Mouse (Mus musculus): ENCODE data around the gene Phb2. TPM values are rescaled to one million over a fixed set of nuclear protein-coding genes. Genes with fewer than 3 reads are reported as not detected.

Phb2 gene
- polyA plus RNA-seq, 1 experiment from 2014 or later, result 318 TPM

DNA sequence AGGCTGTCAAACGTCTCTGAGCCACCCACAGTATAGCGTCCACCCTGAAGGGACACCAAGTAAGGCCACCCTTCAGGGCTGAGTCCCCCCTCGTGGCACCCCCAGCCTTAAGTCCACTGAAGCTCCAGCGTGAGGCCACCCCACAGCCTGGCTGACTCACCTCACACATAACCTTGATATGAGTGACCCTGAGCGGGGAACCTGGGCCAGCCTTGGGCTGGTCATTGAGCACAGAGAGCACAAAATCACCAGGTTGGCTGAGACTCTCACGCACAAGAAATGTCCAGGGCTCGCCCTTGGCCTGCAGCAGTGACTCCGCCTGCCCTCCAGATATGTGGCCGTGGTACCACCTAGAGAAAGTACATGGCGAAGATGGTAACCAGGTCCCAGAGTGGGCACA lies 16.5 kb downstream of the Phb2 start:
- no peak for ATAC-seq (ENCODE audit: low FRiP score)
- WGBS, result 90% methylated on average over 10 of the region's 10 CpGs

DNA sequence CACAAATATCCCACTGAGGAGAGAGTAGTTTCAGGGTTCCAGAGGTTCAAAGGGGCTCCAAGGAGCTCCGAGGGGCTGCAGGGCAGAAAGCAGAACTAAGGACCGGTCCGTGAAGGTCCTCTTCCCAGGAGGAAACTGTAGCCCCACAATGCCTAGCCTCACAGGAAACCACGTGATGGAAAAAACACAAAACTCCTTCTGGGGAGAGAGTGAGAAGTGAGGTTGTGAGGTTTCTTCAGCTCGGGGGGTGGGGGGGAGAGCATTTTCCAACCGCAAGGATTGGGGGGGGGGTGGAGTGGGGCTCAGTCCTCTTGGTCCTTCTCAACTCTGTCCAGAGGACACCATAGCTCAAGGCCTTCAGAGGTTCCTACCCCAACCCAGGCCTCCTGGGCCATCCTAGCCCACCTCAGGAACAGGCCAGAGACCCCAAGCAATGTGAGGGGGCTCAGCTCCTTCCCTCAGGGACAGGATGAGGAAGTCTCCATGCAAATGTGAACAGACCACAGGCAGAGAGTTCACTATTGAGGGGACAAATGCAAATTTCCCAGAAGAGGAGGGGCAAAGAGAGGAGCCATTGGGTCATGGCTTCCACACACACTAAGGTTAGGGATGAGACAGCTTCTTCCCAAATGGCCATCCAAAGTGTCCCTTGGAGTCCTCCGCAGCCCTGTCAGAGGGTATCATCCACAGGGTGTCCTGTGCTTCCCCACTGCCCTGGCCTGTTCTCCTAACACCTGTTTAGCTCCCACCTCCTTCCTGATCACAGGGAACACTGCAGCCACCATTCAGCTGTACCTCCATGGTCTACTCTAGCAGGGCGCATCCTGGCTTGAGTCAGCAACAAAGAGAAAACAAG lies 17.9 kb downstream of the Phb2 start:
- H3K4me1 ChIP-seq (replicated peaks; ENCODE audit: control insufficient read depth, insufficient read depth, low read length), result no peaks in the 10 kb centered on the region
- ATAC-seq (ENCODE audit: low FRiP score) (no peak), DNase-seq (ENCODE audit: low spot score) (no peak)
- no peaks in the 10 kb centered on the region for H3K36me3 ChIP-seq (ENCODE audit: control insufficient read depth, insufficient read depth, low read length)
- no peak overlapping the region for H3K27ac ChIP-seq (ENCODE audit: low read depth, low read length)
- no peaks in the 10 kb centered on the region for H3K9me3 ChIP-seq (ENCODE audit: control insufficient read depth, low read length)
- H3K4me3 ChIP-seq (ENCODE audit: low read depth, low read length), result no peak overlapping the region
- no peak overlapping the region for H3K9ac ChIP-seq (ENCODE audit: low read depth, low read length)
- H3K27me3 ChIP-seq (ENCODE audit: control insufficient read depth, insufficient read depth, low read length), result no peaks in the 10 kb centered on the region
- H3K4me2 ChIP-seq (replicated peaks; ENCODE audit: low read depth, low read length), result no peak overlapping the region
- WGBS, result 80% methylated on average over 7 of the region's 8 CpGs

More for the DNA sequence above, 16.5 kb downstream of the Phb2 start:
- H3K9me3 ChIP-seq (ENCODE audit: control insufficient read depth, low read length), result no peaks in the 10 kb centered on the region
- H3K9ac ChIP-seq (ENCODE audit: low read depth, low read length), result no peak overlapping the region
- no peak overlapping the region for H3K27ac ChIP-seq (ENCODE audit: low read depth, low read length)
- H3K27me3 ChIP-seq (ENCODE audit: control insufficient read depth, insufficient read depth, low read length), result no peaks in the 10 kb centered on the region
- H3K4me1 ChIP-seq (replicated peaks; ENCODE audit: control insufficient read depth, insufficient read depth, low read length), result no peaks in the 10 kb centered on the region
- no peak overlapping the region for H3K4me2 ChIP-seq (replicated peaks; ENCODE audit: low read depth, low read length)
- H3K4me3 ChIP-seq (ENCODE audit: low read depth, low read length), result no peak overlapping the region
- DNase-seq (ENCODE audit: low spot score), result no peak
- no peaks in the 10 kb centered on the region for H3K36me3 ChIP-seq (ENCODE audit: control insufficient read depth, insufficient read depth, low read length)

DNA sequence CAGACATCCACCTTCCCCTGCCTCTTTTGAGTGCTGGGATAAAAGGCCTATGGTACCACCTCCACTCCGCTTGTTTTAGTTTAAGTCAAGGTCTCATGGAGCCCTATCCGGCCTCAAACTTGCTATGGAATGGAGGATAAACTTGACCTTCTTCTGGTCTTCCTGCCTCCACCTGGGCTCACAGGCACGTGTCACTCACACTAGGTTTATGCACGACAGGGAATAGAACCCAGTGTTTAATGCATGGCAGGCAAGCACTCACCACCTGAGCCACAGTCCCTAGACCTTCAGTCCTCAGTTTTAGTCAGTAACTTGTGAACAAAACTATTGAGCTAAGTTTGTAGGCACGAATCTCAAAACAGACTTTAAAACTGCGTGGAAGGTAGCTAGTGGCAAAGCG lies 18.9 kb downstream of the Phb2 start:
- 88% methylated on average over 7 of the region's 7 CpGs for WGBS
- H3K27ac ChIP-seq (ENCODE audit: low read depth, low read length), result no peak overlapping the region
- no peak overlapping the region for H3K4me3 ChIP-seq (ENCODE audit: low read depth, low read length)
- H3K4me1 ChIP-seq (replicated peaks; ENCODE audit: control insufficient read depth, insufficient read depth, low read length), result no peaks in the 10 kb centered on the region
- H3K4me2 ChIP-seq (replicated peaks; ENCODE audit: low read depth, low read length), result no peak overlapping the region
- no peaks in the 10 kb centered on the region for H3K27me3 ChIP-seq (ENCODE audit: control insufficient read depth, insufficient read depth, low read length)
- no peaks in the 10 kb centered on the region for H3K9me3 ChIP-seq (ENCODE audit: control insufficient read depth, low read length)
- DNase-seq (ENCODE audit: low spot score) (no peak), ATAC-seq (ENCODE audit: low FRiP score) (no peak)
- H3K36me3 ChIP-seq (ENCODE audit: control insufficient read depth, insufficient read depth, low read length), result no peaks in the 10 kb centered on the region
- H3K9ac ChIP-seq (ENCODE audit: low read depth, low read length), result no peak overlapping the region

DNA sequence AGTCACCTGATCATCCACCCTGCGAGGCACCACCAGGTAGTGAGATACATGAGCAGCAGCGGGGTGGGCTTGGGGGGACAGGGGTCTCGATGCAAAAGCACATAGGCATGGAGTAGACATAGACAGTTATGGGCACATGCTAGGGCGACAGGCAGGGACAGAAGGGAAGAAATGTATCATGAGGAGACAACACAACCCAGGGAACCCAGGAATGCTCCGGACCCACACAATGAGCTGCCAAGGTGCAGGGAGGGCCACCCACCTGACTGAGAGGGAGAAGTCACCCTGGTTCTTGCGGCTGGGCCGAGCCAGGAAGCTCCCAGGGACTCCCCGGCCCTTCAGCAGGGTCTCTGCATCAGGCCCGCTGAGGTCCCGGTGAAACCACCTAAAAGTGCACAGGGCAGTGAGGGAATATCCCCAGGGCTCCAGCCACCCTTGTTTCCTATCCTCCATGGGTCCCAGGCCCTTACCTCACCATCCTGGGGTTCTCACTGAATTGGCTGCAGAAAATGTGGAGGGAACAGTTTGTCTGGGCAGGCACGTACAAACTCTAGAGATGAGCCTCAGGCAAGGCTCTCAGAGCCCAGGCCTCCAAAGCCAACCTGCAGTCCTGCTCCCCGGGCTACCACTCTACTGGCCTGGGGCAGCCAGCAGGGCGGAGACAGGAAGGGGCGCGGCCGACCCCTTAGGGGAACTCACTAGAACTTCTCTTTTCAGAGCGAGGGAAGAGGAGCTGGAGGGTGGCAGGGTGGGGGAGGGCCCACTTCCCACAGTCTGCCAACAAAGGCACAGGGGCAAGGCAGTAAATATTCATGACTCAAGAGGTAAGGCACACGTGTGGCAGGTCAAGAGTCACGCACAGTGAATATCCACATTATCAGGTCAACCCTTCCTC lies 20.6 kb downstream of the Phb2 start:
- Histone ChIP-seq H3K9ac (ENCODE audit: low read depth, low read length) (no peak overlapping the region), H3K4me2 (replicated peaks; ENCODE audit: low read depth, low read length) (no peak overlapping the region), H3K36me3 (ENCODE audit: control insufficient read depth, insufficient read depth, low read length) (no peaks in the 10 kb centered on the region), H3K9me3 (ENCODE audit: control insufficient read depth, low read length) (no peaks in the 10 kb centered on the region), H3K27me3 (ENCODE audit: control insufficient read depth, insufficient read depth, low read length) (no peaks in the 10 kb centered on the region), H3K4me1 (replicated peaks; ENCODE audit: control insufficient read depth, insufficient read depth, low read length) (no peaks in the 10 kb centered on the region), H3K27ac (ENCODE audit: low read depth, low read length) (no peak overlapping the region), H3K4me3 (ENCODE audit: low read depth, low read length) (no peak overlapping the region)
- ATAC-seq (ENCODE audit: low FRiP score) (0 out of 2 replicates have a peak, but pooled peaks have one; percentile 33), DNase-seq (ENCODE audit: low spot score) (no peak)
- 50% methylated on average over 19 of the region's 19 CpGs for WGBS

DNA sequence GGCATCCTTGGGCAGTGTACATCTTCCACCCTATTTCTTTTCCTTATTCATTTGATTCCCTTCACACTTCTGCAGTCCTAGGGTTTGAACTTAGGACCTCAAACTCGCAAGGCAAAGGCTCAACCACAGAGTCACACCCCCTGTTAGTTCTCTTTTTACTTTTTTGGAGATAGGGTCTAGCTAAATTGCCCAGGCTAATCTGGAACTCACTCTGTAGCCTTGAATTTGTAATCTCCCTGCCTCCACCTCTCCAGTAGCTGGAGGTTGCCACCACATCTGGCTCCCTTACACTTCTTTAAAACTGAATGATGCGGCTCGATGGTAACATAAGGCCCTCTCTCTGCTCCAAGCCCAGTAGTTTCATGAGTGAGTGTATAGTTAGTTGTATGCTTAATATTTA lies 22.3 kb downstream of the Phb2 start:
- Histone ChIP-seq H3K9me3 (ENCODE audit: control insufficient read depth, low read length) (no peaks in the 10 kb centered on the region), H3K4me1 (replicated peaks; ENCODE audit: control insufficient read depth, insufficient read depth, low read length) (no peaks in the 10 kb centered on the region), H3K27me3 (ENCODE audit: control insufficient read depth, insufficient read depth, low read length) (no peaks in the 10 kb centered on the region), H3K27ac (ENCODE audit: low read depth, low read length) (no peak overlapping the region), H3K4me3 (ENCODE audit: low read depth, low read length) (no peak overlapping the region), H3K4me2 (replicated peaks; ENCODE audit: low read depth, low read length) (no peak overlapping the region), H3K9ac (ENCODE audit: low read depth, low read length) (no peak overlapping the region), H3K36me3 (ENCODE audit: control insufficient read depth, insufficient read depth, low read length) (no peaks in the 10 kb centered on the region)
- WGBS, result 93% methylated on average over 3 of the region's 3 CpGs
- DNase-seq (ENCODE audit: low spot score) (no peak), ATAC-seq (ENCODE audit: low FRiP score) (no peak)

DNA sequence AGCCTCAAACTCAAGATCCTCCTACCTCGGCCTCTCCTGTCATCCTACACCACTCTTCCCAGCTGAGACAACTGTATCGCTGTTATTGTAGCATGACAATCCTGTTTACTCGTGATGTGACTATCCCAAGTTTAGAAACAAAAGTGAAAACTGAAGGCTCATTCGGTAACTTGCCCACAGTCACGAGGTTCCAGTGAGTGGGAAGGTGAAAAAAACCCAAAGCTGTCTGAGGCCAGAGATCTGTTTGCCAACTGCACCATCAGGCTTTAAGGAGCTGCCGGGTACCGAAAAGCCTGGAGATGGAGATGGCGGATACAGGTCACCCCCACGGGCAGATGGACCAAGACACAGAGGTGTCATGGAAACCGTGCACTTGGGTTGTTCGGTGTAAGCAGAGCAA lies 24.9 kb downstream of the Phb2 start:
- Histone ChIP-seq H3K27ac (ENCODE audit: low read depth, low read length) (no peak overlapping the region), H3K36me3 (ENCODE audit: control insufficient read depth, insufficient read depth, low read length) (no peaks in the 10 kb centered on the region), H3K27me3 (ENCODE audit: control insufficient read depth, insufficient read depth, low read length) (no peaks in the 10 kb centered on the region), H3K9me3 (ENCODE audit: control insufficient read depth, low read length) (no peaks in the 10 kb centered on the region), H3K4me1 (replicated peaks; ENCODE audit: control insufficient read depth, insufficient read depth, low read length) (peaks cover 4% of the 10 kb centered on the region), H3K4me3 (ENCODE audit: low read depth, low read length) (no peak overlapping the region), H3K9ac (ENCODE audit: low read depth, low read length) (no peak overlapping the region), H3K4me2 (replicated peaks; ENCODE audit: low read depth, low read length) (no peak overlapping the region)
- WGBS, result 93% methylated on average over 11 of the region's 11 CpGs
- ATAC-seq (ENCODE audit: low FRiP score) (no peak), DNase-seq (ENCODE audit: low spot score) (no peak)

DNA sequence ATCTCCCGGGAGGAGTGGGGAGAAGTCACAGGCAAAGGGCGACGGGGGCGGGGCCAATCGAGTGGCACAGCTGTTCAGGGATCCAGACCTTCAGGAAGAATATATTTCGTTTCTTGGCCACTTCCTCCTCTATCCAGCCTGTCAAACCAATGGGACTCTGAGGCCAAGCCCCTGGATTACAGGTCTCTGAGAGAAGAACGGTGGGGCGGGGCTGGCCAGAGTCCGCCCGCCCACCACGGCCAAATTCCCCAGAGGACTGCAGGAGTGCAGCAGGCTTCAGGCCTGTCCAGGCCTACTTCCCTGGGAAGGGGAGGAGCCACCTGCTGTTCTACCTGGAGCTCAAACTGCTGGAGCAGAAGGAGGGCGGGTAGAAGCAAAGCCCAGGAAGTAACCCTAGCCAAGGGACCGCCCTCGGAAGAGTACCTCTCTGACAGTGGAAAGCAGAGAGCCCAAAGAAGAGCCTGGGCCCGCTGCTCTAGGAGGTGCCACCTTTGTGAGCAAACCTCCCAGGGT lies 26.4 kb downstream of the Phb2 start, which contains the start of gene Ptpn6:
TSS of gene Ptpn6 (minus strand) at position 204 of the 513 bp plus-strand sequence.
- H3K27me3 ChIP-seq (ENCODE audit: control insufficient read depth, insufficient read depth, low read length), result no peaks in the 10 kb centered on the region
- no peaks in the 10 kb centered on the region for H3K36me3 ChIP-seq (ENCODE audit: control insufficient read depth, insufficient read depth, low read length)
- H3K4me2 ChIP-seq (replicated peaks; ENCODE audit: low read depth, low read length), result 0 out of 2 replicates have a peak within 1 kb of the TSS, but pooled peaks have one; percentile 7
- H3K9ac ChIP-seq (ENCODE audit: low read depth, low read length), result no peak within 1 kb of the TSS
- H3K4me3 ChIP-seq (ENCODE audit: low read depth, low read length), result no peak within 1 kb of the TSS
- no peak for ATAC-seq (ENCODE audit: low FRiP score)
- no peak within 1 kb of the TSS for H3K27ac ChIP-seq (ENCODE audit: low read depth, low read length)
- peaks cover 4% of the 10 kb centered on the region for H3K4me1 ChIP-seq (replicated peaks; ENCODE audit: control insufficient read depth, insufficient read depth, low read length)
- 32% methylated on average over 15 of the region's 15 CpGs for WGBS
- peak; percentile 37 for DNase-seq (ENCODE audit: low spot score)
- no peaks in the 10 kb centered on the region for H3K9me3 ChIP-seq (ENCODE audit: control insufficient read depth, low read length)

DNA sequence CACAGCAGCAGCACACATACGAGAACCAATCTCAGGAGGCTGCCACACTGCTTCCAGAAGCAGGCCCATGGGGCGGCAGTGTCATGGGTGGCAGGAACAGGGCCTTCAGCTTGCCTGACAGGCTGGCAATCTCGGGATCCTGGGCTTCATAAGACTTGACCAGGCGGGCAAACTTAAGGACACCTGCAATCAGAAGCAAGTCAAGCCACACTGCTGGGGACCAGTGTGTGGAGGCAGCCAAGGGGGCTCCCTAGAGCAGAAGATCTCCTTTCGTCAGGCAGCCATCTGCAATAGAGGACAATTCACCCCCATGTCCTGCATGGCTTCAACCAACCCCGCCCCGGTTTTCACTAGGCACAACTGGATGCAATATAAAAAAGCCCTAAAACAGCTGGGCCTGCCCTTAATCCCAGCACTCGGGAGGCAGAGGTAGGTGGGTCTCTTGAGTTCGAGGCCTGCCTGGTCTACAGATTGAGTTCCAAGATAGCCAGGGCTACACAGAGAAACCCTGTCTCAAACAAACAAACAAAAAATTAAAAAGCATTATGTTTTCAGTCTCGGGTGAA lies 27.2 kb downstream of the Phb2 start:
- Histone ChIP-seq H3K9me3 (ENCODE audit: control insufficient read depth, low read length) (no peaks in the 10 kb centered on the region), H3K4me3 (ENCODE audit: low read depth, low read length) (no peak overlapping the region), H3K36me3 (ENCODE audit: control insufficient read depth, insufficient read depth, low read length) (no peaks in the 10 kb centered on the region), H3K9ac (ENCODE audit: low read depth, low read length) (no peak overlapping the region), H3K27ac (ENCODE audit: low read depth, low read length) (no peak overlapping the region), H3K4me2 (replicated peaks; ENCODE audit: low read depth, low read length) (no peak overlapping the region), H3K27me3 (ENCODE audit: control insufficient read depth, insufficient read depth, low read length) (no peaks in the 10 kb centered on the region), H3K4me1 (replicated peaks; ENCODE audit: control insufficient read depth, insufficient read depth, low read length) (peaks cover 4% of the 10 kb centered on the region)
- ATAC-seq (ENCODE audit: low FRiP score) (no peak), DNase-seq (ENCODE audit: low spot score) (no peak)
- WGBS, result 85% methylated on average over 10 of the region's 10 CpGs

All from hindbrain, embryonic 11.5 days (tissue).